Mouse (Mus musculus) E14TG2a.4 (cell line): ENCODE results near the gene Slc9a8.

Experiments used
- CTCF ChIP-seq: conservative IDR thresholded peaks from 2 replicates; pipeline ENCODE4 v1.5.1; 2014; ENCODE audit warnings: low read length
- NANOG ChIP-seq: IDR thresholded peaks from 2 replicates; pipeline ENCODE4 v1.6.1; 2014; ENCODE audit warnings: borderline replicate concordance, low read length, mixed read lengths
- POU5F1 ChIP-seq: IDR thresholded peaks from 2 replicates; pipeline ENCODE4 v1.6.1; 2014; ENCODE audit warnings: low read length, borderline replicate concordance

DNA sequence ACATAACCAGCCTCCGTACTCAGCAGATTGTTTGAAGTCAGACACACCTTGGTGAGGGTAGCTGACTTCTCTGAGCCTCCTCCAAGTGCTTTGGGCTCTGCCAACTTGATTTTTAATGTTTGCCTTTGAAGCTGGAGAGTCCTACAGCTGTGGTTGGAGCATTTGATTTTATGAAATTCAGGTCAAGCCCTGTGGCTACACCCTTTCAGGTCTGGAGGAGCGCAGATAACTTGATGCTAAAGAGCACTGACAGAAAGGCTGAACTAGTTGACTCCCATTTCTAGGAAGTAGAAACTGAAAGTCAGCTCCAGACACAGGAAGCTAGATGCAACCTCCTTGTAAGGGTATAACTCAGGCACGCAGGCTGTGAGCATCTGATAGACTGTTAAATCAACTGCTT, 83.6 kb downstream of the Slc9a8 start:
- no peak for TF ChIP-seq CTCF
- TF ChIP-seq POU5F1 = no peak
- no peak for TF ChIP-seq NANOG
